Mouse (Mus musculus) stomach, embryonic 14.5 days (tissue): ENCODE results near the gene Lgi1. TPM values are rescaled to one million over a fixed set of nuclear protein-coding genes. Genes with fewer than 3 reads are reported as not detected.

Source experiments
- ATAC-seq: fragments of 200-750 bp; cut with Nextera tagmentation; 2 replicates; pipeline ENCODE4 v1.8.0; 2017; ENCODE audit warnings: low read depth, moderate TSS enrichment; ENCODE audit not compliant: insufficient number of reproducible peaks, insufficient read depth, low FRiP score
- H3K27ac ChIP-seq: fragments of 300-500 bp; sonication (generic); 2 replicates; pipeline ENCODE4 v1.5.1; 2014; ENCODE audit warnings: mild to moderate bottlenecking, low read length, moderate library complexity, mixed read lengths
- H3K27me3 ChIP-seq: fragments of 300-500 bp; sonication (generic); 2 replicates; pipeline ENCODE4 v1.6.1; 2014; ENCODE audit warnings: low read length, control low read depth, mixed read lengths; ENCODE audit not compliant: control insufficient read depth, insufficient read depth
- H3K36me3 ChIP-seq: fragments of 300-500 bp; sonication (generic); 2 replicates; pipeline ENCODE4 v1.6.1; 2014; ENCODE audit warnings: mild to moderate bottlenecking, control low read depth, low read length, moderate library complexity, mixed read lengths; ENCODE audit not compliant: control insufficient read depth, insufficient read depth
- H3K4me1 ChIP-seq: fragments of 300-500 bp; sonication (generic); 2 replicates; pipeline ENCODE4 v1.6.1; 2014; ENCODE audit warnings: low read length, control low read depth, mixed read lengths; ENCODE audit not compliant: control insufficient read depth, insufficient read depth
- H3K4me2 ChIP-seq: fragments of 300-500 bp; sonication (generic); replicated peaks from 2 replicates; pipeline ENCODE4 v1.6.1; 2014; ENCODE audit warnings: low read depth, low read length, control low read depth
- H3K4me3 ChIP-seq: fragments of 300-500 bp; sonication (generic); 2 replicates; pipeline ENCODE4 v1.5.1; 2014; ENCODE audit warnings: low read depth, low read length, control low read depth
- H3K9ac ChIP-seq: fragments of 300-500 bp; sonication (generic); replicated peaks from 2 replicates; pipeline ENCODE4 v1.6.1; 2014; ENCODE audit warnings: low read depth, mild to moderate bottlenecking, control low read depth, low read length, moderate library complexity, mixed read lengths
- H3K9me3 ChIP-seq: fragments of 300-500 bp; sonication (generic); 2 replicates; pipeline ENCODE4 v1.6.1; 2016; ENCODE audit warnings: low read depth, low read length, control low read depth; ENCODE audit not compliant: control insufficient read depth
- WGBS: fragments of 180-500 bp; shearing (Covaris S2); extraction: QIAGEN DNeasy Blood & Tissue Kit; methylation state at CpG from one replicate; pipeline ENCODE4 v1.1.7; 2014; 5-methylcytosine and 5-hydroxymethylcytosine counted together
- polyA plus RNA-seq: library from polyadenylated mRNA; unstranded; fragments of >200 nt; fragmentation: Nextera tagmentation; extraction: Ambion mirVana; gene quantifications from 2 replicates; pipeline ENCODE4 v1.2.1, GENCODE M21; 2014

Lgi1 gene
- polyA plus RNA-seq, 1 experiment from 2014 or later: 1.1 TPM

GRCm38 (mm10) chr19:38337332-38337731 lies 73.0 kb downstream of the Lgi1 start:
- Histone ChIP-seq H3K4me2 (no peak overlapping the region), H3K4me3 (no peak overlapping the region), H3K9ac (no peak overlapping the region), H3K36me3 (no peaks in the 10 kb centered on the region), H3K9me3 (no peaks in the 10 kb centered on the region), H3K27ac (no peak overlapping the region), H3K4me1 (no peaks in the 10 kb centered on the region), H3K27me3 (no peaks in the 10 kb centered on the region)
- WGBS: 71% methylated on average over 3 of the region's 3 CpGs
- ATAC-seq: peak; percentile 18; the same call in 1 of the 2 replicates

DNA sequence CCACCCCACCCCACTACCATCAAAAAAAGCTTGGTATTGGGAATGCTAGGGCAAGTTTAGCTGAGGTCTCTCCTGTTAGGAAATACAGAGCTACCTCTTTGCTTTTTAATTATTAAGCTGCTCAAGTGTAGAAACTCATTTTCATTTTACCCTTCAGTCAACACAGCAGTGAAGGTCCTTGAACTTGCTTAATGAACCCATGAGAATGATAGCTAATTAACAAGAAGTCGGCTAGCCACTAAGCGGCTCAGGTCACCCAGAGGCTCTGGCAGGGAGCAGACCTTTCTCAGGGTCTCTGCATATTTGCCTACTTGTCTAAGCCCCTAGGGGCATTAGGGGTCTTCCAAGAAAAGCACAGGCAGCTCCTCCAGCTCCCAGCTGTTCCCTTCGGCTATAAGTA lies 75.4 kb downstream of the Lgi1 start:
- ATAC-seq: no peak
- no peaks in the 10 kb centered on the region for H3K36me3 ChIP-seq
- no peaks in the 10 kb centered on the region for H3K9me3 ChIP-seq
- H3K9ac ChIP-seq: no peak overlapping the region
- H3K4me1 ChIP-seq: no peaks in the 10 kb centered on the region
- H3K27me3 ChIP-seq: no peaks in the 10 kb centered on the region
- 77% methylated on average over 3 of the region's 3 CpGs for whole genome bisulfite sequencing
- H3K4me2 ChIP-seq: no peak overlapping the region
- H3K27ac ChIP-seq: no peak overlapping the region
- no peak overlapping the region for H3K4me3 ChIP-seq

GRCm38 (mm10) chr19:38343246-38343645 lies 78.9 kb downstream of the Lgi1 start:
- WGBS: 80% methylated on average over 1 of the region's 1 CpGs
- no peaks in the 10 kb centered on the region; the same call in 1 of the 2 replicates for H3K9me3 ChIP-seq
- no peak overlapping the region for H3K4me3 ChIP-seq
- no peak overlapping the region for H3K4me2 ChIP-seq
- H3K27me3 ChIP-seq: no peaks in the 10 kb centered on the region
- ATAC-seq: no peak
- no peaks in the 10 kb centered on the region for H3K4me1 ChIP-seq
- no peak overlapping the region for H3K27ac ChIP-seq
- H3K36me3 ChIP-seq: no peaks in the 10 kb centered on the region
- no peak overlapping the region for H3K9ac ChIP-seq

GRCm38 (mm10) chr19:38348271-38349012 lies 84.1 kb downstream of the Lgi1 start:
- WGBS: 40% methylated on average over 13 of the region's 13 CpGs
- ATAC-seq: no peak
- no peak overlapping the region for H3K4me3 ChIP-seq
- H3K4me1 ChIP-seq: no peaks in the 10 kb centered on the region
- H3K4me2 ChIP-seq: no peak overlapping the region
- no peaks in the 10 kb centered on the region for H3K36me3 ChIP-seq
- no peaks in the 10 kb centered on the region; the same call in 1 of the 2 replicates for H3K9me3 ChIP-seq
- no peak overlapping the region for H3K9ac ChIP-seq
- no peak overlapping the region for H3K27ac ChIP-seq
- H3K27me3 ChIP-seq: no peaks in the 10 kb centered on the region

- no peaks in the 10 kb centered on the region for H3K36me3 ChIP-seq
- H3K9me3 ChIP-seq: no peaks in the 10 kb centered on the region; the same call in 1 of the 2 replicates
- no peak overlapping the region for H3K4me3 ChIP-seq
- H3K27me3 ChIP-seq: no peaks in the 10 kb centered on the region
- no peak overlapping the region for H3K4me2 ChIP-seq
- no peak for ATAC-seq
- H3K4me1 ChIP-seq: no peaks in the 10 kb centered on the region
- H3K27ac ChIP-seq: no peak overlapping the region
- no peak overlapping the region for H3K9ac ChIP-seq
- WGBS: 86% methylated on average over 5 of the region's 5 CpGs
Measured at GRCm38 (mm10) chr19:38349013-38349341, 84.6 kb downstream of the Lgi1 start.

DNA sequence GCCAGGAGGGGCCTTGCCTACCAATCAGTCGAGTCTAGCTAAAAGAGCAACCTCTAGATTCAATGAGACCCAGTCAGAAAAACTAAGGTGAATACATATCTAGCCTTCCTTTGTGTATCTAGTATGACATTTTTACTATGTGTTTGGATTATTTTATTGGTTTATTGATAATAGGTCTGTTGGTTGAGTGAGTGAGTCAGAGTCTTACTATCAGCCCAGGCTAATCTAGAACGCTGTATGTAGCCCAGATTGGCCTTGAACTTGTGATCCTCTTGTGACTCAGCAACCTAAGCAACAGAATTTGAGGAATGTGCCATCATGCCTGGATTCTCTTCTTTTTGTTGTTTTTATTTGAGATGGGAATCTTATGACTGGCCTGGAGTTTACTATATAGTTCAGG lies 86.9 kb downstream of the Lgi1 start:
- H3K4me3 ChIP-seq: no peak overlapping the region
- no peaks in the 10 kb centered on the region for H3K4me1 ChIP-seq
- H3K27ac ChIP-seq: no peak overlapping the region
- WGBS: 78% methylated on average over 2 of the region's 2 CpGs
- H3K36me3 ChIP-seq: no peaks in the 10 kb centered on the region
- no peak overlapping the region for H3K4me2 ChIP-seq
- H3K9me3 ChIP-seq: no peaks in the 10 kb centered on the region
- no peak for ATAC-seq
- no peak overlapping the region for H3K9ac ChIP-seq
- no peaks in the 10 kb centered on the region for H3K27me3 ChIP-seq

- Histone ChIP-seq H3K4me1 (no peaks in the 10 kb centered on the region), H3K4me2 (no peak overlapping the region), H3K9ac (no peak overlapping the region), H3K36me3 (no peaks in the 10 kb centered on the region), H3K27me3 (no peaks in the 10 kb centered on the region), H3K4me3 (no peak overlapping the region), H3K9me3 (no peaks in the 10 kb centered on the region), H3K27ac (no peak overlapping the region)
- no peak for ATAC-seq
- 78% methylated on average over 3 of the region's 3 CpGs for whole genome bisulfite sequencing
Measured at GRCm38 (mm10) chr19:38351728-38352127, 87.4 kb downstream of the Lgi1 start.

GRCm38 (mm10) chr19:38352495-38353130 lies 88.3 kb downstream of the Lgi1 start:
- H3K4me1 ChIP-seq: no peaks in the 10 kb centered on the region
- no peaks in the 10 kb centered on the region for H3K36me3 ChIP-seq
- no peak for ATAC-seq
- H3K4me2 ChIP-seq: no peak overlapping the region
- H3K27me3 ChIP-seq: no peaks in the 10 kb centered on the region
- no peak overlapping the region for H3K4me3 ChIP-seq
- WGBS: 38% methylated on average over 6 of the region's 6 CpGs
- H3K9me3 ChIP-seq: no peaks in the 10 kb centered on the region
- H3K27ac ChIP-seq: no peak overlapping the region
- no peak overlapping the region for H3K9ac ChIP-seq
